Mouse (Mus musculus) ovary, postnatal 14 days (tissue): ENCODE data around the gene Enthd1.
"Not testable (repeated sequence)": the region's sequence is repeated elsewhere in the genome, so short reads cannot be mapped to it uniquely, and the experiment has no call there.

Experiments
- DNase-seq: peaks from one replicate; pipeline ENCODE4 v3.0.0; 2022; ENCODE audit warnings: low spot score

Enthd1 gene

GRCm38 (mm10) chr15:80565106-80565665, at the start of gene Enthd1:
Gene Enthd1, minus strand, starts transcription at chr15:80565156.
- DNase-seq: no peak

- DNase-seq: no peak
These were observed 48.9 kb upstream of the Enthd1 start for GRCm38 (mm10) chr15:80613904-80614303.

GRCm38 (mm10) chr15:80611478-80611877, 46.5 kb upstream of the Enthd1 start:
- no peak for DNase-seq

- DNase-seq: no peak
These were observed 45.4 kb upstream of the Enthd1 start for GRCm38 (mm10) chr15:80610335-80610734.

GRCm38 (mm10) chr15:80607970-80608369, 43.0 kb upstream of the Enthd1 start:
- DNase-seq: no peak

GRCm38 (mm10) chr15:80604026-80604425, 39.1 kb upstream of the Enthd1 start:
- DNase-seq: no peak

GRCm38 (mm10) chr15:80602487-80602886, 37.5 kb upstream of the Enthd1 start:
- no peak for DNase-seq

GRCm38 (mm10) chr15:80601456-80601855, 36.5 kb upstream of the Enthd1 start:
- DNase-seq: no peak

- no peak for DNase-seq
These were observed 34.9 kb upstream of the Enthd1 start for GRCm38 (mm10) chr15:80599843-80600242.

GRCm38 (mm10) chr15:80599213-80599750, 34.3 kb upstream of the Enthd1 start:
- peak; percentile 38 for DNase-seq

GRCm38 (mm10) chr15:80598750-80599149, 33.8 kb upstream of the Enthd1 start:
- DNase-seq: no peak

GRCm38 (mm10) chr15:80593877-80594276, 28.9 kb upstream of the Enthd1 start:
- DNase-seq: no peak

- DNase-seq: no peak
These were observed 27.8 kb upstream of the Enthd1 start for GRCm38 (mm10) chr15:80592737-80593136.

- no peak for DNase-seq
These were observed 25.7 kb upstream of the Enthd1 start for GRCm38 (mm10) chr15:80590641-80591040.

- no peak for DNase-seq
These were observed 21.3 kb upstream of the Enthd1 start for GRCm38 (mm10) chr15:80586296-80586695.

- DNase-seq: no peak
These were observed 17.9 kb upstream of the Enthd1 start for GRCm38 (mm10) chr15:80582581-80583495.

- DNase-seq: not testable (repeated sequence)
These were observed 15.6 kb upstream of the Enthd1 start for GRCm38 (mm10) chr15:80580585-80580984.

GRCm38 (mm10) chr15:80579121-80579520, 14.2 kb upstream of the Enthd1 start:
- no peak for DNase-seq

GRCm38 (mm10) chr15:80577166-80577960, 12.4 kb upstream of the Enthd1 start:
- DNase-seq: no peak

- DNase-seq: no peak
These were observed 11.5 kb upstream of the Enthd1 start for GRCm38 (mm10) chr15:80576415-80576994.

GRCm38 (mm10) chr15:80575817-80576370, 10.9 kb upstream of the Enthd1 start:
- no peak for DNase-seq
